Mouse (Mus musculus) G1E (cell line): ENCODE measurements around the gene Sf3a2.

Source experiments
- GATA1 ChIP-seq: IDR thresholded peaks from 2 replicates; pipeline ENCODE4 v1.6.1; 2012; ENCODE audit warnings: borderline replicate concordance, low read length, inconsistent platforms, mixed read lengths
- TAL1 ChIP-seq: conservative IDR thresholded peaks from 2 replicates; pipeline ENCODE4 v1.6.1; 2012; ENCODE audit warnings: low read depth, low read length, inconsistent platforms, mixed read lengths

- TF ChIP-seq GATA1 (no peak), TAL1 (no peak)
Measured at GRCm38 (mm10) chr10:80841685-80842084, 43.7 kb downstream of the Sf3a2 start.
